Mouse (Mus musculus) MEL (cell line): Measurements from ENCODE around the gene Tlx1.

Experiments
- CTCF ChIP-seq, 3 experiments: IDR thresholded peaks in 2 of 3; conservative IDR thresholded peaks in 1 of 3; 2 replicates each; pipeline ENCODE4 v1.5.1; 2011 to 2012; ENCODE audit warnings: low read length in 3 of 3, low read depth in 2 of 3, mild to moderate bottlenecking in 2 of 3, improper control_type of control experiment in 1 of 3, inconsistent platforms in 1 of 3, mixed read lengths in 1 of 3, moderate library complexity in 1 of 3; ENCODE audit not compliant: control insufficient read depth in 1 of 3, insufficient read depth in 1 of 3, poor library complexity in 1 of 3, severe bottlenecking in 1 of 3
- GABPA ChIP-seq: IDR thresholded peaks from 2 replicates; pipeline ENCODE4 v1.6.1; 2012; ENCODE audit warnings: low read depth, mild to moderate bottlenecking, inconsistent platforms, low read length, improper control_type of control experiment, moderate library complexity
- MAFK ChIP-seq: IDR thresholded peaks from 2 replicates; pipeline ENCODE4 v1.6.1; 2011; ENCODE audit warnings: low read depth, mild to moderate bottlenecking, low read length, improper control_type of control experiment, borderline replicate concordance

- TF ChIP-seq MAFK (no peak), CTCF (IDR thresholded peaks at IDR 0.05 in 2 of 3, conservative IDR thresholded peaks at IDR 0.05 in 1 of 3; ENCODE audit: control insufficient read depth in 1 of 3, insufficient read depth in 1 of 3, low read depth in 2 of 3, low read length in 3 of 3, poor library complexity in 1 of 3, severe bottlenecking in 1 of 3) (no peak), GABPA (no peak)
Observed at GRCm38 (mm10) chr19:45106689-45107088, 43.8 kb upstream of the Tlx1 start.
